Mouse (Mus musculus) retina, embryonic 14.5 days (tissue): ENCODE results near the gene C2cd5.
"Not testable (repeated sequence)": the region's sequence is repeated elsewhere in the genome, so short reads cannot be mapped to it uniquely, and the experiment has no call there.

Experiments
- DNase-seq: peaks from one replicate; pipeline ENCODE4 v3.0.0-alpha.2; 2015; ENCODE audit warnings: low spot score

Gene C2cd5

GRCm38 (mm10) chr6:143012513-143013215 is 87.3 kb downstream of the C2cd5 start:
- DNase-seq = no peak

DNA sequence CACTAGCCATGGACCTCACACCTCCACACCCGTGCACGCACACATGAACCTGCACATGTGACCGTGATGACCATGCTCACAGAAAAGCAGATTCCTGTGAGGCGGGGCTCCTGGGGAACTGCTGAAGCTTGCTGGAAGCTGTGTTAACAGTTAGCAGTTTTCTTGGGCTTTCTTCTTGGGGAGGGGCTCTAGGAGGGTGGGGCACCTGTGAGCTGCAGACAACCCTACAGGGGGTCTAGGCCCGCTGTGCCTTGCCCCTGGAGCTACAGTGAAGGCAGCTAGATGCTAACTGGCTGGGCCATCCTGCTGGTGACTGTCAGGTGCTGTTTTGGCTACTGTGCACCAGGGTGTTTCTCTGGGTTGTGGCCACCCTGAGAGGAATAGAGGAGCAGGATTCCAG is 91.1 kb downstream of the C2cd5 start:
- DNase-seq = no peak

DNA sequence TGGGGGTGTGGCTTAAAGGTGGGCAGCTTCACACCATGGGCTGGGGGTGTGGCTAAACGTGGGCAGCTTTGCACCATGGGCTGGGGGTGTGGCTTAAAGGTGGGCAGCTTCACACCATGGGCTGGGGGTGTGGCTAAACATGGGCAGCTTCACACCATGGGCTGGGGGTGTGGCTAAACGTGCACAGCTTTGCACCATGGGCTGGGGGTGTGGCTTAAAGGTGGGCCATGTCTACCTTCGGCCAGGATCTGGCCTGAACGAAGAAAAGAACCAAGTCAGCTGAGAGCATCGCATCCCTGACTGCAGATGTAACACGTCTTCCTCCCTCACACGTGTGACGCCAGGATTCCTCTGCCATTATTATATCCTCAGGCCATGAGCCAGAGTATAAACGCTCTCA is 94.7 kb downstream of the C2cd5 start:
- DNase-seq = not testable (repeated sequence)

GRCm38 (mm10) chr6:143004801-143005200 is 95.1 kb downstream of the C2cd5 start:
- DNase-seq = no peak

GRCm38 (mm10) chr6:142998221-142998999 is 101.5 kb downstream of the C2cd5 start:
- no peak for DNase-seq

GRCm38 (mm10) chr6:142996887-142997286 is 103.1 kb downstream of the C2cd5 start:
- DNase-seq = no peak

DNA sequence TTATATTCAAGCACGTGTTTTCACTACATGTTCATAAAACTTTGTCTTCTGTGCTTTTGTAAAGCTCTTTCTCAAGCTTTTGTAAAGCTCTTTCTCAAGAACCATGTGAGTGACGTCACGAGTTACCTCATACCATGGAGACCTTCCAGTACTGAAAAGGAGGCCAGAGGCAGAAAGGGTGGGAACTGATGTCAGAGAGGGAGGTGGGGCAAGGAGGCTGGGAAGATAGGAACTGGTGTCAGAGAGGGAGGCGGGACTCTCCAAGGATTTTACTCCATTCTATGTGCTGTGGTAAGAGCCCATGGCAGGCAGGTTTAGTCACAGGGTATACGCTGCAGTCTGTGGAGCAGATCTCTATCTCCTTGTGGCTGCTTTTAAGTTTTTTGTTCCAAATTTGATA is 104.4 kb downstream of the C2cd5 start:
- no peak for DNase-seq

GRCm38 (mm10) chr6:142994821-142995220 is 105.1 kb downstream of the C2cd5 start:
- peak; percentile 31 for DNase-seq

GRCm38 (mm10) chr6:142993705-142994698 is 105.9 kb downstream of the C2cd5 start:
- DNase-seq = no peak

- DNase-seq = no peak
These were observed 107.0 kb downstream of the C2cd5 start for GRCm38 (mm10) chr6:142992971-142993370.

- DNase-seq = peak; percentile 33
These were observed 107.8 kb downstream of the C2cd5 start for GRCm38 (mm10) chr6:142992099-142992498.

- no peak for DNase-seq
These were observed 108.4 kb downstream of the C2cd5 start for GRCm38 (mm10) chr6:142991391-142992059.

DNA sequence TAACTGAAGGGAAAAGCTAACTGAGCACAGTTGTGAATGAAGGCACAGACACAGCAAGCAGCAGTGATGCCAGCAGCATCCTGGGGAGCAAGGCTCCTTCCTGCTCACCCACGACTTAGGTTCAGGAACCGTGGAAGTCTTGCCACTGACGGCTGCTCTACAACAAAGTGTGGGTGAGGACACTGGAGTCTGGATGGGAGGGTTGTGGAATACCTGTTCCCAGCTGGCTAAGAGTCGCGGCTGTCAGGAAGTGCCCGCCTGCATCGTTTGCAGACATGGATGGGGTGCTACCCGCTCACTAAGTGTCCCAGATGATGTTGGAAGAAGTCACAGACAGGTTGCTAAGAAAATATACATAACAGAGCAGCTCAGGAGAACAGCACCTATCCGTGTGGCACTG is 109.4 kb downstream of the C2cd5 start:
- no peak for DNase-seq

DNA sequence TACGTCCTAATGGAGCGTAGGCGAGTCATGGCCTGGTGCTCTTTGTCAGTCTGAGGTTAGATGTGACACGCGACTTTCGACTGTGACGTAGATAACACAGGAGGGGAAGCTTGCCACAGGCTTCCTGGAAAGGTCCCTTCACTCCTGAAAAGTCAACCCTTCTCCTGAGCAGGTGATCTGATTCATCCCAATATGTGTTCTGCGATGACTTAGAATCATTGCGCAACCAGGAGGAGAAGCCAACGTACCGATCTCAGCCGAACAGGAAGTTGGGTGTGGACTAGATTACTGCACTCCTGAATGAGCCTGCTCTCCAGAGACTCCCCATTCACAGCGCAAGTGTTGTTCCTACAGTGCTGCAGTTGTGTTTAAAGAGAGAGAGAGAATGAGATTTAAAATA is 110.4 kb downstream of the C2cd5 start:
- DNase-seq = no peak

- DNase-seq = peak; percentile 72
These were observed 111.2 kb downstream of the C2cd5 start for GRCm38 (mm10) chr6:142988753-142989152.

GRCm38 (mm10) chr6:142988231-142988630 is 111.7 kb downstream of the C2cd5 start:
- DNase-seq = no peak

- DNase-seq = no peak
These were observed 112.3 kb downstream of the C2cd5 start for GRCm38 (mm10) chr6:142987616-142988015.

GRCm38 (mm10) chr6:142986706-142987105 is 113.2 kb downstream of the C2cd5 start:
- DNase-seq = not testable (repeated sequence)

GRCm38 (mm10) chr6:142985561-142986238 is 114.2 kb downstream of the C2cd5 start:
- DNase-seq = not testable (repeated sequence)

DNA sequence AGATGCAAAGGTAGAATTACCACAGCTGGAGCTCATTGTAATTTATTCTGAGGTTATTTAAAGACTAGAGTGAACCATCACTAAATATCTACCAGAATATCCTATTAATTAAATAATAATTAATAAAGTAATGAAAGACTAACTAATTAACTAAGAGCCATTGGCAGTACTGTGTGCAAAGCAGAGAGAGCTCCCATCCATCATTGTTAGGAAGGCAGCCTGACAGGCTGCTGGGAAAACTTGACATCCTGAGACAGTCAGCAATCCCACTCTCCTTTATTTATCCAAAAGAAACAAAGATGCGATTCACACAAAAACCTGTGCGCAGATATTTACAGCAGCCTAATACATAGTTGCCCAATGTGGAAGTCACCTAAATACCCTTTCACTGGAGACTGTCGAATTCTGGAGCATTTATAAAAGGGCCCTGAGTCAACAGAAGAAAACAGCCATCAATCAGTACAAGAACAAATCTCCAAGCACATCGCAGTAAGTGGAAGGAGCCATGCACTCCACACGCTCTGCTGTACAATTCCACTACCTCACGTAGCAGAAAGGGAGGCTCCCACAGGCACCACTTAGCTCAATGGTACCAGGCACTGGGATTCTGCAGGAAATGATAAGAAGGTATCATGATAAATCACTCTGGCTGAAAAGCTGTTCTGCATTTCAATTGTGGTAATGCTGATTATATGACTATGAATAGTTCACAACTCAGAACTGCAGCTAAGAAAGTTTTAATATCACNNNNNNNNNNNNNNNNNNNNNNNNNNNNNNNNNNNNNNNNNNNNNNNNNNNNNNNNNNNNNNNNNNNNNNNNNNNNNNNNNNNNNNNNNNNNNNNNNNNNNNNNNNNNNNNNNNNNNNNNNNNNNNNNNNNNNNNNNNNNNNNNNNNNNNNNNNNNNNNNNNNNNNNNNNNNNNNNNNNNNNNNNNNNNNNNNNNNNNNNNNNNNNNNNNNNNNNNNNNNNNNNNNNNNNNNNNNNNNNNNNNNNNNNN is 120.0 kb downstream of the C2cd5 start:
- DNase-seq = no peak
